Mouse (Mus musculus) heart, postnatal 0 days (tissue): ENCODE measurements at regions not wholly inside any gene's neighbourhood (a gene's known extent, or its start where the extent isn't known, plus 50 kb on each side); places are given as distances from the start of the nearest gene placed in this dataset.

Source experiments
- CTCF ChIP-seq: IDR thresholded peaks from 2 replicates; pipeline ENCODE4 v1.5.1; 2016; ENCODE audit warnings: antibody characterized with exemption, control low read depth, low read depth
- EP300 ChIP-seq: IDR thresholded peaks from 2 replicates; pipeline ENCODE4 v1.6.1; 2016; ENCODE audit warnings: antibody characterized with exemption, low read depth

DNA sequence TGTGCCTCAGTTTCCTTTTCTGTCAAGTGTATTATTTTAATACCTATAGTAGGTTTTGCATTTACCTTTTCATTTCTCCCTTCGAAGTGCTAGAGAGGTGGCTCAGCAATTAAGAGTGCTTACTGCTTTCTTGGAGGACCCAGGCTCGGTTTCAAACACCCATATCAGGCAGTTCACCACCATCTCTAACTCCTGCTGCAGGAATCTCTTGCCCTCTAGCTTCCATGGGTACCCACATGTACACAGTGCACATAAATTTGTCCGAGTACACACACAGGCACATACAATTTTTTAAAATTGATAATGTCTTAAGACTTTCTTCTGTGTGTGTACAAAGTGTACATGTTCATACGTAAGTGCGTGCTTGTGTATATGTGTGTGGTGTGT is 220.9 kb upstream of the Rpl38 start:
- TF ChIP-seq CTCF (no peak), EP300 (no peak)
